Mouse (Mus musculus) liver, embryonic 13.5 days (tissue): Measurements from ENCODE around the gene Pkn1. TPM values are rescaled to one million over a fixed set of nuclear protein-coding genes. Genes with fewer than 3 reads are reported as not detected.

Source experiments
- ATAC-seq: fragments of 200-750 bp; cut with Nextera tagmentation; 2 replicates; pipeline ENCODE4 v1.8.0; 2017; ENCODE audit warnings: low read depth, mild to moderate bottlenecking, moderate number of reproducible peaks, moderate library complexity
- DNase-seq: peaks from one replicate; pipeline ENCODE4 v3.0.0; 2022
- H3K27ac ChIP-seq: fragments of 300-500 bp; sonication (generic); 2 replicates; pipeline ENCODE4 v1.5.1; 2015; ENCODE audit warnings: moderate library complexity, mild to moderate bottlenecking, inconsistent platforms
- H3K27me3 ChIP-seq: fragments of 300-500 bp; sonication (generic); 2 replicates; pipeline ENCODE4 v1.6.1; 2015; ENCODE audit warnings: mild to moderate bottlenecking, inconsistent platforms
- H3K36me3 ChIP-seq: fragments of 300-500 bp; sonication (generic); 2 replicates; pipeline ENCODE4 v1.6.1; 2015; ENCODE audit warnings: mild to moderate bottlenecking, inconsistent platforms
- H3K4me1 ChIP-seq: fragments of 300-500 bp; sonication (generic); replicated peaks from 2 replicates; pipeline ENCODE4 v1.6.1; 2015; ENCODE audit warnings: inconsistent platforms
- H3K4me2 ChIP-seq: fragments of 300-500 bp; sonication (generic); 2 replicates; pipeline ENCODE4 v1.6.1; 2015; ENCODE audit warnings: inconsistent platforms, mild to moderate bottlenecking, moderate library complexity
- H3K4me3 ChIP-seq: fragments of 300-500 bp; sonication (generic); replicated peaks from 2 replicates; pipeline ENCODE4 v1.5.1; 2015; ENCODE audit warnings: mild to moderate bottlenecking, inconsistent platforms
- H3K9ac ChIP-seq: fragments of 300-500 bp; sonication (generic); 2 replicates; pipeline ENCODE4 v1.6.1; 2015; ENCODE audit warnings: mild to moderate bottlenecking, inconsistent platforms
- H3K9me3 ChIP-seq: fragments of 300-500 bp; sonication (generic); replicated peaks from 2 replicates; pipeline ENCODE4 v1.6.1; 2016; ENCODE audit warnings: inconsistent platforms
- WGBS: fragments of 180-500 bp; shearing (Covaris S2); methylation state at CpG from one replicate; pipeline ENCODE4 v1.1.7; 2015; ENCODE audit not compliant: insufficient replicate concordance; 5-methylcytosine and 5-hydroxymethylcytosine counted together
- polyA plus RNA-seq: library from polyadenylated mRNA; unstranded; fragments of >200 nt; fragmentation: Nextera tagmentation; extraction: Ambion mirVana; gene quantifications from 2 replicates; pipeline ENCODE4 v1.2.1, GENCODE M21; 2015

The Pkn1 gene
- 11.5 and 11.8 TPM in 2 replicates for polyA plus RNA-seq

- H3K27me3 ChIP-seq: no peaks in the 10 kb centered on the region
- DNase-seq: peak; percentile 67
- peak within 1 kb of the TSS; percentile 99 for H3K4me2 ChIP-seq
- peak within 1 kb of the TSS; percentile 87 for H3K4me3 ChIP-seq
- peak within 1 kb of the TSS; percentile 92 for H3K9ac ChIP-seq
- no peaks in the 10 kb centered on the region for H3K36me3 ChIP-seq
- ATAC-seq: peak; percentile 91
- H3K9me3 ChIP-seq: no peaks in the 10 kb centered on the region
- H3K27ac ChIP-seq: peak within 1 kb of the TSS; percentile 82
- H3K4me1 ChIP-seq: peaks cover 67% of the 10 kb centered on the region
- under 1% methylated on average over 63 of the region's 85 CpGs for WGBS
Observed at GRCm38 (mm10) chr8:83698661-83699453, at the start of gene Pkn1. Pkn1 (minus strand) TSS chr8:83699179.

- whole genome bisulfite sequencing: 12% methylated on average over 3 of the region's 3 CpGs
- Histone ChIP-seq H3K4me2 (peak overlapping the region; percentile 58; the same call in 1 of the 2 replicates), H3K9me3 (no peaks in the 10 kb centered on the region), H3K36me3 (no peaks in the 10 kb centered on the region), H3K9ac (no peak overlapping the region), H3K4me3 (no peak overlapping the region), H3K4me1 (peaks cover 16% of the 10 kb centered on the region), H3K27ac (no peak overlapping the region), H3K27me3 (peaks cover 26% of the 10 kb centered on the region)
- DNase-seq (no peak), ATAC-seq (peak; percentile 51; the same call in 1 of the 2 replicates)
Observed at GRCm38 (mm10) chr8:83748708-83749107, 49.7 kb upstream of the Pkn1 start.

- H3K4me3 ChIP-seq: peak overlapping the region; percentile 35
- H3K9ac ChIP-seq: 0 out of 2 replicates have a peak overlapping the region, but pooled peaks have one; percentile 39
- ATAC-seq (peak; percentile 58), DNase-seq (no peak)
- H3K4me1 ChIP-seq: peaks cover 20% of the 10 kb centered on the region
- H3K9me3 ChIP-seq: no peaks in the 10 kb centered on the region
- H3K36me3 ChIP-seq: no peaks in the 10 kb centered on the region
- peaks cover 26% of the 10 kb centered on the region for H3K27me3 ChIP-seq
- H3K27ac ChIP-seq: peak overlapping the region; percentile 47
- H3K4me2 ChIP-seq: peak overlapping the region; percentile 58
- WGBS: 2% methylated on average over 28 of the region's 28 CpGs
Observed at GRCm38 (mm10) chr8:83747661-83748346, 48.8 kb upstream of the Pkn1 start.

GRCm38 (mm10) chr8:83744070-83744469 is 45.1 kb upstream of the Pkn1 start:
- 61% methylated on average over 4 of the region's 4 CpGs for WGBS
- Histone ChIP-seq H3K4me1 (peaks cover 57% of the 10 kb centered on the region), H3K9ac (no peak overlapping the region), H3K27me3 (peaks cover 34% of the 10 kb centered on the region), H3K27ac (no peak overlapping the region), H3K4me3 (no peak overlapping the region), H3K4me2 (no peak overlapping the region), H3K36me3 (no peaks in the 10 kb centered on the region), H3K9me3 (no peaks in the 10 kb centered on the region)
- ATAC-seq (no peak), DNase-seq (no peak)

GRCm38 (mm10) chr8:83742968-83743367 is 44.0 kb upstream of the Pkn1 start:
- DNase-seq: no peak
- Histone ChIP-seq H3K4me2 (no peak overlapping the region), H3K9me3 (no peaks in the 10 kb centered on the region), H3K27ac (no peak overlapping the region), H3K9ac (no peak overlapping the region), H3K4me1 (peaks cover 59% of the 10 kb centered on the region), H3K36me3 (no peaks in the 10 kb centered on the region), H3K27me3 (peaks cover 23% of the 10 kb centered on the region), H3K4me3 (no peak overlapping the region)
- WGBS: 38% methylated on average over 6 of the region's 6 CpGs
- ATAC-seq: peak; percentile 52

GRCm38 (mm10) chr8:83741849-83742655 is 43.1 kb upstream of the Pkn1 start:
- H3K36me3 ChIP-seq: no peaks in the 10 kb centered on the region
- H3K27ac ChIP-seq: peak overlapping the region; percentile 47; the same call in 1 of the 2 replicates
- no peak for DNase-seq
- 61% methylated on average over 19 of the region's 19 CpGs for WGBS
- peaks cover 4% of the 10 kb centered on the region; the same call in 1 of the 2 replicates for H3K9me3 ChIP-seq
- peaks cover 58% of the 10 kb centered on the region for H3K4me1 ChIP-seq
- H3K4me2 ChIP-seq: peak overlapping the region; percentile 85
- no peak for ATAC-seq
- no peak overlapping the region for H3K9ac ChIP-seq
- H3K27me3 ChIP-seq: peaks cover 13% of the 10 kb centered on the region
- peak overlapping the region; percentile 64; the same call in 1 of the 2 replicates for H3K4me3 ChIP-seq

- Histone ChIP-seq H3K9me3 (peaks cover 4% of the 10 kb centered on the region; the same call in 1 of the 2 replicates), H3K9ac (peak within 1 kb of the TSS; percentile 73), H3K4me1 (peaks cover 58% of the 10 kb centered on the region), H3K36me3 (no peaks in the 10 kb centered on the region), H3K4me3 (peak within 1 kb of the TSS; percentile 64), H3K4me2 (peak within 1 kb of the TSS; percentile 85), H3K27me3 (peaks cover 10% of the 10 kb centered on the region; the same call in 1 of the 2 replicates), H3K27ac (peak within 1 kb of the TSS; percentile 64)
- WGBS: 2% methylated on average over 51 of the region's 56 CpGs
- DNase-seq (peak; percentile 50), ATAC-seq (peak; percentile 68)
Observed at GRCm38 (mm10) chr8:83740976-83741741, 42.2 kb upstream of the Pkn1 start, which contains the start of gene Adgre5. Adgre5 (minus strand) TSS chr8:83741326.

- Histone ChIP-seq H3K36me3 (no peaks in the 10 kb centered on the region), H3K27me3 (peaks cover 10% of the 10 kb centered on the region; the same call in 1 of the 2 replicates), H3K4me3 (peak overlapping the region; percentile 64), H3K9ac (peak overlapping the region; percentile 73), H3K4me1 (peaks cover 58% of the 10 kb centered on the region), H3K9me3 (peaks cover 4% of the 10 kb centered on the region; the same call in 1 of the 2 replicates), H3K27ac (peak overlapping the region; percentile 48; the same call in 1 of the 2 replicates), H3K4me2 (peak overlapping the region; percentile 85)
- WGBS: 15% methylated on average over 3 of the region's 3 CpGs
- ATAC-seq (peak; percentile 10; the same call in 1 of the 2 replicates), DNase-seq (no peak)
Observed at GRCm38 (mm10) chr8:83740586-83740975, 41.6 kb upstream of the Pkn1 start.

GRCm38 (mm10) chr8:83739711-83740468 is 40.9 kb upstream of the Pkn1 start:
- Histone ChIP-seq H3K27ac (peak overlapping the region; percentile 64; the same call in 1 of the 2 replicates), H3K9me3 (peaks cover 4% of the 10 kb centered on the region; the same call in 1 of the 2 replicates), H3K9ac (0 out of 2 replicates have a peak overlapping the region, but pooled peaks have one; percentile 26), H3K4me1 (peaks cover 58% of the 10 kb centered on the region), H3K27me3 (peaks cover 10% of the 10 kb centered on the region; the same call in 1 of the 2 replicates), H3K36me3 (no peaks in the 10 kb centered on the region), H3K4me2 (peak overlapping the region; percentile 85), H3K4me3 (peak overlapping the region; percentile 64)
- ATAC-seq (no peak), DNase-seq (no peak)
- 16% methylated on average over 8 of the region's 8 CpGs for WGBS
